Mouse (Mus musculus): ENCODE data around the gene Trp53i11. TPM values are rescaled to one million over a fixed set of nuclear protein-coding genes. Genes with fewer than 3 reads are reported as not detected.

Gene Trp53i11
- total and polyA plus RNA-seq, 3 experiments: not detected

GRCm38 (mm10) chr2:93161914-93162664, 25.3 kb upstream of the Trp53i11 start (continued):
- TF ChIP-seq CHD1 (IDR thresholded peaks at IDR 0.05; ENCODE audit: low read depth, low read length) (no peak), HCFC1 (IDR thresholded peaks at IDR 0.05; ENCODE audit: low read depth, low read length) (0 out of 2 replicates have a peak, but pooled peaks have one; percentile 26), E2F4 (IDR thresholded peaks at IDR 0.05; ENCODE audit: borderline replicate concordance, low read depth, low read length) (no peak), CTCF (IDR thresholded peaks at IDR 0.05 in 2 of 3, conservative IDR thresholded peaks at IDR 0.05 in 1 of 3; ENCODE audit: control insufficient read depth in 1 of 3, insufficient read depth in 1 of 3, low read depth in 2 of 3, low read length in 3 of 3, poor library complexity in 1 of 3, severe bottlenecking in 1 of 3) (no peak), TAL1 (IDR thresholded peaks at IDR 0.05; ENCODE audit: low read length) (no peak), GABPA (IDR thresholded peaks at IDR 0.05; ENCODE audit: low read depth, low read length) (no peak), RAD21 (IDR thresholded peaks at IDR 0.05; ENCODE audit: low read depth, low read length) (no peak), MAFK (IDR thresholded peaks at IDR 0.05; ENCODE audit: borderline replicate concordance, low read depth, low read length) (peak; percentile 36; the same call in 1 of the 2 replicates), USF2 (IDR thresholded peaks at IDR 0.05; ENCODE audit: borderline replicate concordance in 1 of 2, insufficient read depth in 1 of 2, low read depth in 1 of 2, low read length in 2 of 2) (no peak), GATA1 (IDR thresholded peaks at IDR 0.05; ENCODE audit: low read depth, low read length) (peak; percentile 96), POLR2A (IDR thresholded peaks at IDR 0.05; ENCODE audit: control insufficient read depth in 1 of 2, insufficient read depth in 1 of 2, low read depth in 1 of 2, low read length in 2 of 2, poor library complexity in 1 of 2) (peak in 1 of 2 experiments; percentile 56; a peak in 2 of 4 replicates), MXI1 (IDR thresholded peaks at IDR 0.05; ENCODE audit: low read depth, low read length) (peak; percentile 49; the same call in 1 of the 2 replicates), NRF1 (IDR thresholded peaks at IDR 0.05; ENCODE audit: insufficient read depth, low read depth, low read length, poor library complexity, severe bottlenecking) (no peak), ETS1 (IDR thresholded peaks at IDR 0.05; ENCODE audit: low read depth, low read length) (peak; percentile 83), MAX (IDR thresholded peaks at IDR 0.05; ENCODE audit: low read length) (peak; percentile 56; the same call in 1 of the 2 replicates), ZNF384 (IDR thresholded peaks at IDR 0.05; ENCODE audit: low read depth, low read length) (0 out of 2 replicates have a peak, but pooled peaks have one; percentile 19), KAT2A (conservative IDR thresholded peaks at IDR 0.05; ENCODE audit: low read depth, low read length) (peak; percentile 35; the same call in 1 of the 2 replicates), POLR2AphosphoS5 (IDR thresholded peaks at IDR 0.05; ENCODE audit: borderline replicate concordance, low read depth, low read length) (no peak), ELF1 (IDR thresholded peaks at IDR 0.05; ENCODE audit: low read depth, low read length) (0 out of 2 replicates have a peak, but pooled peaks have one; percentile 24), TBP (IDR thresholded peaks at IDR 0.05; ENCODE audit: low read depth, low read length) (peak; percentile 69), MAZ (IDR thresholded peaks at IDR 0.05; ENCODE audit: low read depth, low read length) (peak; percentile 28; the same call in 1 of the 2 replicates), SMC3 (IDR thresholded peaks at IDR 0.05; ENCODE audit: low read depth, low read length) (no peak), MEF2A (IDR thresholded peaks at IDR 0.05; ENCODE audit: extremely low read depth, insufficient replicate concordance, low read depth, low read length, poor library complexity, severe bottlenecking) (0 out of 2 replicates have a peak, but pooled peaks have one; percentile 52), RCOR1 (IDR thresholded peaks at IDR 0.05; ENCODE audit: low read depth, low read length) (peak; percentile 78; the same call in 1 of the 2 replicates)
